Mouse (Mus musculus): Measurements from ENCODE around the gene Nudcd2.
A peak's percentile ranks its signal among the peaks of the same experiment; 100 is the strongest.

Nudcd2 gene

DNA sequence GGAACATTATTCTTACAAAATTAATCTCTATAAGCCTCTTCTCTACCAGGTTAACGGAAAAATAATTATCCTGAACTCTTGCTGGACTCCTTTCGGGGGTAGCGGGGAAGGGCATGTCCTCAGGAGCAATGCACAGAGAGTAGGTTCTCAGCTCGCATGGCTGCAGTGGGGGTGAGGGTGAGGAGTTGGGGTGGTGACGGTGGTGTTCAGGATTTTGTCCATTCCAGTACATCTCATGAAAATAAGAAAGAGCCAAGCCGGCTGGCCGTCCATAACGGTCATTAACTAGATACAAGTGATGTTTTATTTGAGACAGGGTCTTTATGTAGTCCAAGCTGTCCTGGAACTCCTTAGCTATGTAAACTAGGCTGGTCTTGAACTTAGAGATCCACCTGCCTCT is 22.5 kb downstream of the Nudcd2 start:
- DNase-seq: no peak

DNA sequence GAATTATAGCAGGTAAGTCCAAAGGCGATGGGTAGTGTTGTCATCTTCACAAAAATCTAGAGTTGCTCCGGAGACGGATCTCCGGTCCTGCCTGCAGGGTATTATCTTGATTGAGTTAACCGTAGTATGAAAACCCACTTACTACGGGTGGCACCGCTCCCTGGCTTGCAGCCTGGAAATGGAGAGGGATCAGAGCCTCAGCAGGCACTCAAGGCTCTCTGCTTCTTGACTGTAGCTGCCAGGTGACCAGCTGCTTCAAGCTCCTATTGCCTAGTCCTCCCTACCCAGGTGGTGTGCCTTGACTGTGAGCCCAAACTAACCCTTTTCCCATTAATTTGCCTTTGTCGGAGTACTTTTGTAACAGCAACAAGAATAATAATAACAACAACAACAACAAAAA is 26.4 kb downstream of the Nudcd2 start:
- no peak for DNase-seq

DNA sequence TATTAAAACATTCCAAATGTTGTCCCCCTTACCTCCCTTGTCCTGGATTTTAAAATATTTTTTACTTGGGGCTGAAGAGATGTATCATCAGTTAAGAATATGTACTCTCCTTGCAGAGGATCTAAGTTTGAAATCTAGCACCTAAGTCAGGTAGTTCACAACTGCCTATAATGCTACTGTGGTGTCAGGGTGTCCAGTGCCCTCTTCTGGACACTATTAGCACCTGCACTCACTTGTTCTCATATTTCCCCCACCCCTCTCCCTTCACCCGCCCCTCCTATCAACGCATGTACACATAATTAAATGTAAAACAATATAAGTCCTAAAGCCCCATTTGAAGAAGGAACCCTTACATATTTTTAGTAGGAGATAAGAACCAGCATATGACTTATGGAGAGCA is 29.9 kb downstream of the Nudcd2 start:
- DNase-seq: no peak

DNA sequence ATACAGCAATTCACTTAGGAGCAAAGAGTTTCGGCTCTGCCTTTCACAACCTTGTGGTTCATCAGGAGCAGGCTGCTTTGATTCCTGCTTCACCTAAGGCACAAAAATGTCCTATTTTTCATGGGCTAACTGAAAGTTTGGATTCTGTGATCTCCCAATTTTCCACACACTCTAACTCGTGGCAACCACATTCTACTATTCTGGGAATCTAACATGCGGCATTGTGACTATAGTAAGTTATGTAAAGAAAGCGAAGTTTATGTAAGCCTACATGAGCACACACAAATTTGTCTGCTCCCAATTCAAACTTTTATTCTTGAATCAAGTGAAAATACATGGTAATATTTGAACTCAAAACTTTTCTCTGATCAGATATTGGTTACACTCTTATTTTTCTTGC is 31.2 kb downstream of the Nudcd2 start:
- DNase-seq: no peak

DNA sequence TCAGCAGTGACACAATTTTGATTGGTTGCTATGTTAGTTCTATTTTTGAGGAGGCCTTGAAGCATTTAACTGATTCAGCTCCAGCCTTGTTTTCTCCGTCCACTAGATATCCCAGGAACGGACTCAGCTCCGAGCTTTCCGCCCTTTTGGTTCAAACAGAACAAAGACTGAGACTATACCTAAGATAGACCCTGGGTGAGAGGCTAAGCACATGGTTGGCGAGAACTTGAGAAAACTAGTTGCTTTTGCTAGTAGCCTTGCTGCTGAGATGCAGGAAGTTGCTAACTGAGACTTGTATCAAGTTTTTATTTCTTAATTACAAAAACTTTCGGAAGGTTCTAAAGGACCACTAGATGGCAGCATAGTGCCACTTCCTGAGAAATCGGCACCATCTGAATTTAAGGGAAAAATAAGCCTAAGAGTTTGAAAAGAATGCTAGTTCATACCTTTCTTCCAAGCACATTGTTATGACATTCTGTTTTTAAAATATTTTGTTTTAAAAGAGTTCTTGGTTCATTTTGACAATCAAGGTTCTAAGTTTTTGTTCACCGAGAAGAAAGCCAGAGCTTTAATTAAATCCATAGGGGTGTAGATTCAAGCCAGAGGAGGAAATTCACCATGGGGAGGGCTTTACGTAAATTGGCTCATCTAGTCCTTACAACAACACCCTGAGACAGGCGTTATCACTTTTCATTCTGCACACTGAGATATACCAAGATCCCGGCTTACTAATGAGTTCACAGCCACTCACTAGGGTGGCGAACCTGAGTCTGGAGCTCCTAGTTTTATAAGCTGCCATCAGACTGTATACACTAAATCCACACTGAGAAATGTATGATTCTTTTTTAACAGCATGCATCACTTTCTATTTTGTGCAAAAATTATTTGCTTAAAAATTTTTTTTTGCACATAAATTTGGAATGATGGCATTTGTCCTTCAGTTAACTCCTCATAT is 42.1 kb downstream of the Nudcd2 start:
- peak; percentile 15 for DNase-seq

DNA sequence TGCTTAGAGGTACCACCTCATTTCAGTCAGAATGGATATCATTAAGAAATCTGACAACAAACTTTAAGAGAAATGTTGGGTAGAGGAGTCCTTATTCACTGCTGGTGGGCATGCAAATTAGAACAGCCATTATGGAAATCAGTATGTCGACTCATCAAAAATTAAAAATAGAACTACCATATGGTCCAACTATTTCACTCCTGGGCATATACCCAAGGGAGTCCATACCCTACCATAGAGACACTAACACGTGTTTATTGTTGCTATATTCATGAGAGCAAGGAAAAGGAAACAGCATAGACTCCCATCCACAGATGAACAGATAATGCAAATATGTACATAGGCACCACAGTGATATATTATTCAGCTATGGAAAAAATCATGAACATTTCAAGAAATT is 48.4 kb downstream of the Nudcd2 start:
- DNase-seq: no peak

DNA sequence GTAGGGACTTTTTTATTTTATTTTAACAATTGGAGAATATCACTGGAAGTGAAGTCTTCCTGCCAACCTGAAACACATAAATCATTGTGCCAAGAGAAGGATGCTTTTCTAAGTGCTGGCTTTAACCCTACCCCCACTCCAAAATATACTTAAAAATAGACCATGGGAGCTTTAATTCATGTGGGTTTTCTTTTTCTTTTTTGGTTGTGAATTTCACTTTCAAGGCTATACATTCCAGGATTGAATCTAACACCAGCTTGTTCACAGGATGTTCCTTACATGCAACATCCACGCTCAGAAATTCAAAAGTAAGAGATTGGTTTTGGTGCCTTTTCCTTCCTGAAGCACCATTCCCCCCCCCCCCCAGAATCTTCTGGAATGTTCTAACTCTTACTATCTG is 49.9 kb downstream of the Nudcd2 start:
- no peak for DNase-seq

DNA sequence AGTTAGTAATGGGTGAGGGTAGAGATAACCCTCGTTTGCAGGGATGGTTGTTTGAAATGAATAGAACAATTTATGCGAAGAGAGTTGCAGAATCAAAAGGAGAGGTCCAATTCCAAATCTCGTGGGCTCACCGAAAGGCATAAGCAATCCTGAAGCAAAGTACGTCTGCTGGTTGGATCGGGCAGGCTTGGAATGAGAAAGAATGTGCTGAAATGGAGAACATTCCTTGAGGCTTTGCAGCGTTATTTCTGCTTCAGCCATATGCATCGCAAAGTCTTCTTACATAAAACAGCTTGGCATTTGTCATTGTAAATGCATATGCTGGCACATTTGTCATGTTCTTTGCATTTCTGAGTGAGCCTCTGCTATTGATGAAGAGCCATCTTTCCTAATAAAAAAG is 50.9 kb downstream of the Nudcd2 start:
- no peak for DNase-seq

DNA sequence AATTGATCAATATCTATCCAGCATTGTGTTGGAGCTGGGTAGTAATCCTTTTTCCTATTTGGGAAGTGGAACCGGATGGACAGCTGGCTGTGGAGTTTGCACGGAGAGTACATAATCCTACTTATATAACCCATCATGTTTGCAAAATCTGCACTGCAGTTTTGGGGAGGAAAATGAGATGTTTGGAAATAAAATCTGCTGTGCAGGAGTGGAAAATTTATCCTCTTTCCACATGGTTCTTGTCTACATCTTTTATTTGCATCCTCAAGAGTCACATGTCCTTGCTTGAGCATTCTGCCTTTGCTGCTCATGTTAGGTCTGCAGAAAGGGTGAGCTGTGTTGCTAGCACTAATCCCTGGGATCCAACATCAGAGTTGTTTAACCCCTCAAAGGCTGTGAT is 53.4 kb downstream of the Nudcd2 start:
- DNase-seq: no peak

Data from kidney, adult 18-20 months (tissue).